Mouse (Mus musculus) forebrain, postnatal 0 days (tissue): ENCODE measurements around the gene Ngfr. TPM values are rescaled to one million over a fixed set of nuclear protein-coding genes. Genes with fewer than 3 reads are reported as not detected.
A peak's percentile ranks its signal among the peaks of the same experiment; 100 is the strongest.

Source experiments
- ATAC-seq: fragments of 200-750 bp; cut with Nextera tagmentation; 2 replicates; pipeline ENCODE4 v1.8.0; 2017; ENCODE audit warnings: mild to moderate bottlenecking, moderate library complexity
- DNase-seq: peaks from one replicate; pipeline ENCODE4 v3.0.0-alpha.2; 2015
- H3K27ac ChIP-seq: fragments of 300-500 bp; sonication (generic); 2 replicates; pipeline ENCODE4 v1.5.1; 2014; ENCODE audit warnings: low read depth, mild to moderate bottlenecking, antibody characterized with exemption, low read length, moderate library complexity, mixed read lengths
- H3K27me3 ChIP-seq: fragments of 300-500 bp; sonication (generic); 2 replicates; pipeline ENCODE4 v1.6.1; 2014; ENCODE audit warnings: mild to moderate bottlenecking, low read length, mixed read lengths; ENCODE audit not compliant: insufficient read depth
- H3K36me3 ChIP-seq: fragments of 300-500 bp; sonication (generic); 2 replicates; pipeline ENCODE4 v1.6.1; 2014; ENCODE audit warnings: mild to moderate bottlenecking, moderate library complexity; ENCODE audit not compliant: insufficient read depth
- H3K4me1 ChIP-seq: fragments of 300-500 bp; sonication (generic); 2 replicates; pipeline ENCODE4 v1.6.1; 2014; ENCODE audit warnings: antibody characterized with exemption; ENCODE audit not compliant: insufficient read depth
- H3K4me2 ChIP-seq: fragments of 300-500 bp; sonication (generic); 2 replicates; pipeline ENCODE4 v1.6.1; 2014; ENCODE audit warnings: low read depth, mild to moderate bottlenecking, moderate library complexity
- H3K4me3 ChIP-seq: fragments of 300-500 bp; sonication (generic); 2 replicates; pipeline ENCODE4 v1.5.1; 2014; ENCODE audit warnings: low read depth, low read length, mixed read lengths
- H3K9ac ChIP-seq: fragments of 300-500 bp; sonication (generic); 2 replicates; pipeline ENCODE4 v1.6.1; 2014; ENCODE audit warnings: mild to moderate bottlenecking
- H3K9me3 ChIP-seq: fragments of 300-500 bp; sonication (generic); 2 replicates; pipeline ENCODE4 v1.6.1; 2016; ENCODE audit warnings: low read length
- CTCF ChIP-seq: sonication (generic); IDR thresholded peaks from 2 replicates; pipeline ENCODE4 v1.5.1; 2016; ENCODE audit warnings: antibody characterized with exemption, control low read depth, low read depth
- WGBS: fragments of 180-500 bp; shearing (Covaris S2); extraction: QIAGEN DNeasy Blood & Tissue Kit; methylation state at CpG from one replicate; pipeline ENCODE4 v1.1.7; 2014; 5-methylcytosine and 5-hydroxymethylcytosine counted together
- polyA plus RNA-seq: library from polyadenylated mRNA; unstranded; fragments of >200 nt; fragmentation: Nextera tagmentation; extraction: Ambion mirVana; gene quantifications from 2 replicates; pipeline ENCODE4 v1.2.1, GENCODE M21; 2015
- total RNA-seq: library from RNA; depleted of rRNA; stranded (reverse); fragments of >200 nt; gene quantifications from 2 replicates; pipeline ENCODE4 v1.2.3, GENCODE M21; 2014

The Ngfr gene
- total and polyA plus RNA-seq, 2 experiments from 2014 or later, result 6.0 to 8.2 TPM

DNA sequence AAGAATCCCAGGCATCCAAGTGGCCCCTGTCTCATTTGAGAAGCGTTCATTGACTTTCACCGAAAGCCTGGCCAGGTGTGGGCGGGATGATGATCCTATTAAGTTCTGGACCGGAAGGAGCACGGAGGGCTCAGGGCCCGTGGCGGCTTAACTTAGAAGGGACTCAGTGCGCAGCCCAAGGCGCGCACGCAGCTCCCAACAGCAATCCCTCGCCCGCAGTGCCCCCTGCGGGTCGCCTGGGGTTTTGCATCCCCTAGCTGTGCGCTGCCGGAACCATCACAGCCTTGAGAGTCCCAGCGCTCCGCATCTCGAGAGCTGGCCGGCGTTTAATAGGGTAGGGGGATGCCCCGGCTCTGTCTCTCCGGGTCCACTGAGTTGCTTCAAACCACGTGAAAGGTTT is 1.4 kb downstream of the Ngfr start:
- ATAC-seq (peak; percentile 86), DNase-seq (peak; percentile 91)
- Histone ChIP-seq H3K9me3 (no peaks in the 10 kb centered on the region), H3K4me1 (peaks cover 19% of the 10 kb centered on the region; the same call in 1 of the 2 replicates), H3K4me3 (peak overlapping the region; percentile 45), H3K27me3 (peaks cover 54% of the 10 kb centered on the region), H3K36me3 (no peaks in the 10 kb centered on the region), H3K4me2 (peak overlapping the region; percentile 83), H3K27ac (no peak overlapping the region), H3K9ac (no peak overlapping the region)
- 0% methylated on average over 25 of the region's 25 CpGs for WGBS
- TF ChIP-seq CTCF, result peak; percentile 85

DNA sequence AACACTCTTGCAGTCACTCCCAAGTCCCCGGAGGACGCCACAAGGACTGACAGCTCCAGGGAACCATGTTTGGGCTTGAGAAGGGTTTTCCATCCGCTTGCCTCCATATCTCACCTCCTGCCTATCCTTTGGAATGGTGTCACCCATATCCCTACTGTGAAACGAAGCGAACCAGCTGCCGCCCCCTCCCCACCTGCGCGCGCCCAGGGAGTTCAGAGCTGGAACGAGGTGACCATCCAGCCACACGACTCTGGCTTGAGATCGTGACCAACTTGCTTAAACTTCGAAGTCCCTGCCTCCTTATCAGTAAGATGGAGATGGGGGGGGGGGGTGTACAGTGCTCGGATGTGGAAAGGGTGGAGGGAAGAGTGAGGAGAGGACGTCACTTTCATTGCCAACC is 1.9 kb downstream of the Ngfr start:
- TF ChIP-seq CTCF, result no peak
- H3K4me1 ChIP-seq, result peaks cover 19% of the 10 kb centered on the region; the same call in 1 of the 2 replicates
- no peaks in the 10 kb centered on the region for H3K9me3 ChIP-seq
- WGBS, result 2% methylated on average over 15 of the region's 15 CpGs
- peak overlapping the region; percentile 45 for H3K4me3 ChIP-seq
- DNase-seq (no peak), ATAC-seq (no peak)
- peaks cover 55% of the 10 kb centered on the region for H3K27me3 ChIP-seq
- H3K9ac ChIP-seq, result no peak overlapping the region
- no peak overlapping the region for H3K27ac ChIP-seq
- H3K4me2 ChIP-seq, result peak overlapping the region; percentile 83
- H3K36me3 ChIP-seq, result no peaks in the 10 kb centered on the region

GRCm38 (mm10) chr11:95585281-95585680 is 2.3 kb downstream of the Ngfr start:
- Histone ChIP-seq H3K4me2 (peak overlapping the region; percentile 83), H3K9ac (no peak overlapping the region), H3K9me3 (no peaks in the 10 kb centered on the region), H3K27ac (no peak overlapping the region), H3K4me3 (peak overlapping the region; percentile 45), H3K4me1 (peaks cover 19% of the 10 kb centered on the region; the same call in 1 of the 2 replicates), H3K36me3 (no peaks in the 10 kb centered on the region), H3K27me3 (peaks cover 55% of the 10 kb centered on the region)
- ATAC-seq, result no peak
- no peak for TF ChIP-seq CTCF
- no peak for DNase-seq
- 2% methylated on average over 24 of the region's 24 CpGs for WGBS

DNA sequence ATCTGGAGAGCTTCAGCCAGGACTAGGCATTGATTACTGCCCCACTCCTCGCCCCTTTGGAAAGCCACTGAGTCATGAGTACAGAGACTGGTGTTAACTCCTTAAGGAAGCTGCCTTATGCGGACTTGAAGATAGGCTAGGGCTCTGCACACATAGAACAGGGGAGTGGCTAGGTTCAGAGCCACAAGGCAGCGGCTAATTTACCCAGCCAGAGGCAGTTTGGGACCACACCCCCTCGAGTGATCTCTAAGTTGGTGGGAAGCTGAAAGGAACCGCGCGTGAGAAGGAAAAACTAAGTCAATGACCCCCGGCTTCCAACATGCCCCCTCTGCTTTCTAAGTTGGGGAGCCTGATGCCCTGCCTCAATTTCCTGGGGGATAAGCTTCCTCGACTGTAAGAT is 2.9 kb downstream of the Ngfr start:
- ATAC-seq (no peak), DNase-seq (no peak)
- Histone ChIP-seq H3K4me2 (no peak overlapping the region), H3K9me3 (no peaks in the 10 kb centered on the region), H3K4me3 (no peak overlapping the region), H3K27ac (no peak overlapping the region), H3K9ac (no peak overlapping the region), H3K4me1 (peaks cover 19% of the 10 kb centered on the region; the same call in 1 of the 2 replicates), H3K27me3 (peaks cover 62% of the 10 kb centered on the region), H3K36me3 (no peaks in the 10 kb centered on the region)
- 5% methylated on average over 9 of the region's 9 CpGs for WGBS
- TF ChIP-seq CTCF, result no peak

- Histone ChIP-seq H3K4me1 (peaks cover 19% of the 10 kb centered on the region; the same call in 1 of the 2 replicates), H3K27ac (no peak overlapping the region), H3K9me3 (no peaks in the 10 kb centered on the region), H3K4me3 (no peak overlapping the region), H3K9ac (no peak overlapping the region), H3K4me2 (no peak overlapping the region), H3K27me3 (peaks cover 74% of the 10 kb centered on the region), H3K36me3 (no peaks in the 10 kb centered on the region)
- 55% methylated on average over 6 of the region's 6 CpGs for WGBS
- TF ChIP-seq CTCF, result no peak
- ATAC-seq, result no peak
- DNase-seq, result no peak
Measured at GRCm38 (mm10) chr11:95583396-95583795, 4.1 kb downstream of the Ngfr start.

DNA sequence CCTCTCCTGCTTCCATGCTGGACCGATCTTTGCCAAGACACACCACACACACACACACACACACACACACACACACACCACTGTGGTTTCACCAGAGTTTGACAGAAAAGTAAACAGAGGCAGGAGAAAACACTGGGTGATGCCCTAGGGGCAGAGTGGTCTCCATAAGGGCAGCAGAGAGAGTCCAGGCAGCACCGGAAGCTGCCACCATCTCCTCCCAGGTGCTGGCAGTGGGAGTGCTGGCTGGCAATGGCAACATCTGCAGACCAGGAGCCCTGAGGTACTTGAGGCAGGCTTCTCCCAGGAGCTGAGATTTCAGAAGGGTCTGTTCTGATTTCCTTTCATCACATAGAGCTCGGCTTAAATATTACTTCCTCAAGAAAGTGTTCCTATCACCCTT is 5.3 kb downstream of the Ngfr start:
- H3K9ac ChIP-seq, result no peak overlapping the region
- H3K36me3 ChIP-seq, result no peaks in the 10 kb centered on the region
- H3K4me3 ChIP-seq, result no peak overlapping the region
- TF ChIP-seq CTCF, result no peak
- DNase-seq, result no peak
- no peak overlapping the region for H3K27ac ChIP-seq
- WGBS, result 66% methylated on average over 3 of the region's 3 CpGs
- no peak overlapping the region for H3K4me2 ChIP-seq
- H3K4me1 ChIP-seq, result peaks cover 19% of the 10 kb centered on the region; the same call in 1 of the 2 replicates
- ATAC-seq, result no peak
- H3K27me3 ChIP-seq, result peaks cover 83% of the 10 kb centered on the region
- H3K9me3 ChIP-seq, result no peaks in the 10 kb centered on the region

DNA sequence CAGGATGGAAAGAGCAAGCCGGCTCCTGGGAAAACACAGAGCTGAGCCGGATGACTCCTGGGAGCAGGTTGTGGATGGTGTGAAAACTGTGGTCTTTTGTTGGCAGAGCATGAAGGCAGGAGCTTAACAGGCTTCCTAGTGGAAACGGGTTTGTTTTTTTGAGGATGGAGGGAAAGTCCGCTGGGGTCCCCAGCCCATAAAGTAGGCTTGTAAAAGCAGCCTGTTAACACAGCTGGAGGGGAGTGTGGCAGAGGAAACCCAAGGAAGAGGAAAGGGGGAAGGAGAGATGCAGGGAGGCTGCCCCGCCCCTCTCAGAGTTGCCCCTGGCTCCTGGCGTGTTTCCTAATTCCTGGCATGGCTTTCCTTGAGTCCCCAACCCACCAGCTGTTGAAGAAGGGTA is 8.1 kb downstream of the Ngfr start:
- Histone ChIP-seq H3K4me3 (no peak overlapping the region), H3K4me2 (no peak overlapping the region), H3K9me3 (no peaks in the 10 kb centered on the region), H3K9ac (no peak overlapping the region), H3K27ac (no peak overlapping the region), H3K36me3 (no peaks in the 10 kb centered on the region), H3K4me1 (no peaks in the 10 kb centered on the region), H3K27me3 (peaks cover 62% of the 10 kb centered on the region)
- 29% methylated on average over 6 of the region's 6 CpGs for WGBS
- no peak for TF ChIP-seq CTCF
- no peak for DNase-seq
- ATAC-seq, result no peak
